Comparison of ENCODE assay signal across 8 mouse cellular contexts in genomic region chr5:74974061-74974581, GRCm38 (mm10).
DNase-seq lines count a peak whose midpoint lies in the region; TF ChIP-seq lines count a peak whose summit lies in the region.

No protein-coding gene starts in this region.

- H3K79me2 ChIP-seq in liver, adult 2 months (ENCODE audit: control insufficient read depth, insufficient read depth, low read length): no peaks in the 10 kb centered on the region

- H3K4me3 ChIP-seq in embryonic facial prominence, embryonic 10.5 days: no peak overlapping the region
- H3K4me3 ChIP-seq in liver, adult 2 months (ENCODE audit: insufficient read depth, low read depth, low read length): peak overlapping the region; percentile 4; the same call in 1 of the 2 replicates

- peak overlapping the region; percentile 71 for H3K27ac ChIP-seq in embryonic facial prominence, embryonic 10.5 days (replicated peaks)
- peak overlapping the region; percentile 14 for H3K27ac ChIP-seq in liver, adult 2 months (replicated peaks; ENCODE audit: insufficient read depth, low read depth, low read length)

- WGBS in embryonic facial prominence, embryonic 10.5 days: 47% methylated on average over 22 of the region's 22 CpGs
- 33% methylated on average over 22 of the region's 22 CpGs for WGBS in liver, adult 2 months

- H3K36me3 ChIP-seq in embryonic facial prominence, embryonic 10.5 days (replicated peaks): no peaks in the 10 kb centered on the region
- no peaks in the 10 kb centered on the region for H3K36me3 ChIP-seq in liver, adult 2 months (ENCODE audit: control insufficient read depth, insufficient read depth, low read length)

- H3K4me1 ChIP-seq in embryonic facial prominence, embryonic 10.5 days: peaks cover 31% of the 10 kb centered on the region
- peaks cover 6% of the 10 kb centered on the region; the same call in 1 of the 2 replicates for H3K4me1 ChIP-seq in liver, adult 2 months (ENCODE audit: control insufficient read depth, insufficient read depth, low read length)

- peak; percentile 80 for DNase-seq in 3T3-L1 (ENCODE audit: low read depth, low spot score)
- DNase-seq in embryonic facial prominence, embryonic 10.5 days (ENCODE audit: low spot score): peak; percentile 49
- DNase-seq in heart, postnatal 25 days (ENCODE audit: low spot score): peak; percentile 67
- DNase-seq in liver, adult 2 months (ENCODE audit: extremely low read depth, low read depth, low spot score): peak; percentile 89
- peak; percentile 29 for DNase-seq in ovary, postnatal 14 days (ENCODE audit: low spot score)
- DNase-seq in Muller cell, postnatal 12 days (ENCODE audit: inconsistent ontology term): no peak
- no peak for DNase-seq in layer of hippocampus, postnatal 36 days
- DNase-seq in thymus, postnatal 36 days: no peak

- intact Hi-C loops in heart, postnatal 25 days (cut with DNase I): loop anchor here (5.0 kb wide), 1 partner anchor 68 kb away; the partner anchor contains the start of gene Chic2

- no peak overlapping the region for H3K9ac ChIP-seq in liver, adult 2 months (ENCODE audit: low read depth, low read length)

- no peak for TF ChIP-seq POLR2A in liver, adult 2 months (IDR thresholded peaks at IDR 0.05; ENCODE audit: extremely low read depth, insufficient read depth, low read length)

- no peaks in the 10 kb centered on the region for H3K9me3 ChIP-seq in embryonic facial prominence, embryonic 10.5 days

- no peak for TF ChIP-seq CTCF in liver, adult 2 months (IDR thresholded peaks at IDR 0.05; ENCODE audit: low read depth, low read length)

- peaks cover 69% of the 10 kb centered on the region for H3K27me3 ChIP-seq in embryonic facial prominence, embryonic 10.5 days (replicated peaks; ENCODE audit: low read depth, poor library complexity, severe bottlenecking)
- no peaks in the 10 kb centered on the region for H3K27me3 ChIP-seq in liver, adult 2 months (ENCODE audit: control insufficient read depth, insufficient read depth, low read length)

Comparison
In these comparisons a context has a peak if more than half of its experiments do, and no peak if none do; other contexts are left out.
1. DNase-seq: peak in 3T3-L1 (single experiment), embryonic facial prominence, embryonic 10.5 days (single experiment), heart, postnatal 25 days (single experiment), liver, adult 2 months (single experiment) and ovary, postnatal 14 days (single experiment); none in Muller cell, postnatal 12 days (single experiment), layer of hippocampus, postnatal 36 days (0 of 2) and thymus, postnatal 36 days (0 of 2).